Mouse (Mus musculus): ENCODE measurements around the gene Fam217a. TPM values are rescaled to one million over a fixed set of nuclear protein-coding genes. Genes with fewer than 3 reads are reported as not detected.

Fam217a gene
- polyA plus RNA-seq, 1 experiment from 2014 or later = 0.78 TPM

Other genes with a start within 250 kb of the Fam217a start
- gene Fam50b, start 189.5 kb downstream of the Fam217a start, polyA plus RNA-seq (2015; fragmentation: Nextera tagmentation; extraction: Ambion mirVana) = 0.07 TPM in 1 of 2 replicates, not detected in the other
- 37.7 and 42.7 TPM in 2 replicates for gene Prpf4b, start 49.0 kb downstream of the Fam217a start, polyA plus RNA-seq (2015; fragmentation: Nextera tagmentation; extraction: Ambion mirVana)
- gene 4933417A18Rik, start 99 bp upstream of the Fam217a start, polyA plus RNA-seq (2015; fragmentation: Nextera tagmentation; extraction: Ambion mirVana) = not detected in 2 replicates
- 1.3 and 1.5 TPM in 2 replicates for gene Eci3, start 39.5 kb upstream of the Fam217a start, polyA plus RNA-seq (2015; fragmentation: Nextera tagmentation; extraction: Ambion mirVana)
- gene Eci2, start 102.8 kb upstream of the Fam217a start, polyA plus RNA-seq (2015; fragmentation: Nextera tagmentation; extraction: Ambion mirVana) = 161 and 163 TPM in 2 replicates